Mouse (Mus musculus) brain, embryonic 14.5 days (tissue): Measurements from ENCODE around the gene Spata13. TPM values are rescaled to one million over a fixed set of nuclear protein-coding genes. Genes with fewer than 3 reads are reported as not detected.

Experiments used
- DNase-seq: peaks from one replicate; pipeline ENCODE4 v3.0.0-alpha.2; 2011; ENCODE audit warnings: low read depth
- CTCF ChIP-seq: fragments of 200-500 bp; IDR thresholded peaks from 2 replicates; pipeline ENCODE4 v1.5.1; 2012; ENCODE audit warnings: inconsistent platforms, mild to moderate bottlenecking, moderate library complexity, borderline replicate concordance; ENCODE audit not compliant: insufficient read depth, insufficient read length; ENCODE audit errors: extremely low read depth
- POLR2A ChIP-seq: fragments of 200-500 bp; IDR thresholded peaks from 2 replicates; pipeline ENCODE4 v1.6.1; 2012; ENCODE audit warnings: mild to moderate bottlenecking, inconsistent platforms, borderline replicate concordance; ENCODE audit not compliant: poor library complexity, insufficient read depth, insufficient read length, severe bottlenecking; ENCODE audit errors: extremely low read depth
- polyA plus RNA-seq: library from polyadenylated mRNA; depleted of rRNA; stranded (reverse); fragments of >200 nt; gene quantifications from 2 replicates; pipeline ENCODE4 v1.2.3, GENCODE M21; 2012

Spata13 gene
- polyA plus RNA-seq, 1 experiment, result 22.1 TPM

- no peak for TF ChIP-seq POLR2A
- TF ChIP-seq CTCF, result no peak
- DNase-seq, result peak; percentile 66
Observed at GRCm38 (mm10) chr14:60690631-60691030, 56.8 kb downstream of the Spata13 start.

GRCm38 (mm10) chr14:60693122-60693536 is 59.3 kb downstream of the Spata13 start:
- DNase-seq, result peak; percentile 73
- TF ChIP-seq POLR2A, result no peak
- TF ChIP-seq CTCF, result no peak

- TF ChIP-seq CTCF, result no peak
- no peak for TF ChIP-seq POLR2A
- no peak for DNase-seq
Observed at GRCm38 (mm10) chr14:60693666-60694065, 59.9 kb downstream of the Spata13 start.

GRCm38 (mm10) chr14:60694215-60694997 is 60.6 kb downstream of the Spata13 start:
- DNase-seq, result peak; percentile 76
- peak; percentile 72 for TF ChIP-seq CTCF
- TF ChIP-seq POLR2A, result no peak

- DNase-seq, result no peak
- TF ChIP-seq POLR2A (no peak), CTCF (no peak)
Observed at GRCm38 (mm10) chr14:60697351-60697750, 63.5 kb downstream of the Spata13 start.

GRCm38 (mm10) chr14:60698980-60699379 is 65.2 kb downstream of the Spata13 start:
- peak; percentile 65 for DNase-seq
- no peak for TF ChIP-seq CTCF
- no peak for TF ChIP-seq POLR2A

GRCm38 (mm10) chr14:60702377-60703140 is 68.8 kb downstream of the Spata13 start:
- no peak for TF ChIP-seq CTCF
- no peak for DNase-seq

GRCm38 (mm10) chr14:60704510-60704909 is 70.7 kb downstream of the Spata13 start:
- TF ChIP-seq POLR2A (no peak), CTCF (no peak)
- no peak for DNase-seq

GRCm38 (mm10) chr14:60704961-60705360 is 71.2 kb downstream of the Spata13 start:
- TF ChIP-seq POLR2A (no peak), CTCF (no peak)
- no peak for DNase-seq

GRCm38 (mm10) chr14:60709192-60709591 is 75.4 kb downstream of the Spata13 start:
- DNase-seq, result no peak

GRCm38 (mm10) chr14:60709749-60710148 is 75.9 kb downstream of the Spata13 start:
- DNase-seq, result no peak
- TF ChIP-seq CTCF (no peak), POLR2A (no peak)

More at GRCm38 (mm10) chr14:60709192-60709591, 75.4 kb downstream of the Spata13 start:
- TF ChIP-seq CTCF (no peak), POLR2A (no peak)
